Mouse (Mus musculus) CH12.LX (cell line): ENCODE results near the gene Sptbn2. TPM values are rescaled to one million over a fixed set of nuclear protein-coding genes. Genes with fewer than 3 reads are reported as not detected.

Source experiments
- DNase-seq: peaks from one replicate; pipeline ENCODE4 v3.0.0-alpha.2; 2013; ENCODE audit errors: extremely low read depth
- H3K27ac ChIP-seq: 2 replicates; pipeline ENCODE4 v1.5.1; 2012; ENCODE audit warnings: low read depth, mild to moderate bottlenecking, control low read depth, moderate library complexity; ENCODE audit not compliant: insufficient read depth
- H3K27me3 ChIP-seq: replicated peaks from 2 replicates; pipeline ENCODE3; 2012; ENCODE audit warnings: inconsistent platforms
- H3K36me3 ChIP-seq, 2 experiments: replicated peaks in 1 of 2; 2 replicates each; pipeline versions ENCODE3 to v1.6.1; 2012; ENCODE audit warnings: inconsistent platforms in 1 of 2, low read length in 1 of 2, mild to moderate bottlenecking in 1 of 2, mixed read lengths in 1 of 2, moderate library complexity in 1 of 2; ENCODE audit not compliant: control insufficient read depth in 1 of 2, insufficient read depth in 1 of 2
- H3K4me1 ChIP-seq, 2 experiments: 2 replicates each; pipeline ENCODE4 v1.6.1; 2012; ENCODE audit warnings: inconsistent platforms in 1 of 2, moderate library complexity in 1 of 2; ENCODE audit not compliant: insufficient read depth in 2 of 2, control insufficient read depth in 1 of 2
- H3K4me2 ChIP-seq: 2 replicates; pipeline ENCODE4 v1.6.1; 2012; ENCODE audit warnings: low read depth, mild to moderate bottlenecking, control low read depth; ENCODE audit not compliant: poor library complexity, insufficient read depth, severe bottlenecking
- H3K4me3 ChIP-seq, 3 experiments: fragments of 150-350 bp in 1 of 3; sonication (generic) in 1 of 3; replicated peaks in 1 of 3; 2 replicates each; pipeline versions ENCODE3 to v1.5.1; 2011 to 2012; ENCODE audit warnings: low read depth in 2 of 3, low read length in 2 of 3, mild to moderate bottlenecking in 2 of 3, moderate library complexity in 2 of 3, control low read depth in 1 of 3, improper control_type of control experiment in 1 of 3, inconsistent platforms in 1 of 3, mixed read lengths in 1 of 3; ENCODE audit not compliant: poor library complexity in 1 of 3
- H3K79me2 ChIP-seq: replicated peaks from 2 replicates; pipeline ENCODE4 v1.6.1; 2012; ENCODE audit warnings: mild to moderate bottlenecking, moderate library complexity; ENCODE audit not compliant: control insufficient read depth, poor library complexity, insufficient read depth, severe bottlenecking; ENCODE audit errors: extremely low read depth
- H3K9ac ChIP-seq: 2 replicates; pipeline ENCODE4 v1.6.1; 2012; ENCODE audit warnings: low read depth, mild to moderate bottlenecking, control low read depth, moderate library complexity; ENCODE audit not compliant: insufficient read depth
- H3K9me3 ChIP-seq: replicated peaks from 2 replicates; pipeline ENCODE3; 2012; ENCODE audit warnings: low read length, inconsistent platforms, mixed read lengths
- BHLHE40 ChIP-seq: IDR thresholded peaks from 2 replicates; pipeline ENCODE4 v1.6.1; 2011; ENCODE audit warnings: mild to moderate bottlenecking, low read depth, low read length, improper control_type of control experiment
- CHD1 ChIP-seq: IDR thresholded peaks from 2 replicates; pipeline ENCODE4 v1.6.1; 2012; ENCODE audit warnings: low read depth, low read length, improper control_type of control experiment, inconsistent platforms
- CHD2 ChIP-seq: IDR thresholded peaks from 2 replicates; pipeline ENCODE4 v1.6.1; 2011; ENCODE audit warnings: low read length, improper control_type of control experiment
- CTCF ChIP-seq, 2 experiments: IDR thresholded peaks in 1 of 2; conservative IDR thresholded peaks in 1 of 2; 2 replicates each; pipeline ENCODE4 v1.5.1; 2011 to 2012; ENCODE audit warnings: low read depth in 2 of 2, low read length in 2 of 2, improper control_type of control experiment in 1 of 2, inconsistent platforms in 1 of 2, mild to moderate bottlenecking in 1 of 2, moderate library complexity in 1 of 2
- E2F4 ChIP-seq: IDR thresholded peaks from 2 replicates; pipeline ENCODE4 v1.6.1; 2011; ENCODE audit warnings: low read depth, low read length, improper control_type of control experiment; ENCODE audit not compliant: insufficient replicate concordance
- ELF1 ChIP-seq: IDR thresholded peaks from 2 replicates; pipeline ENCODE4 v1.6.1; 2014; ENCODE audit warnings: low read depth, mild to moderate bottlenecking, inconsistent platforms, low read length, improper control_type of control experiment
- EP300 ChIP-seq: IDR thresholded peaks from 2 replicates; pipeline ENCODE4 v1.6.1; 2011; ENCODE audit warnings: low read length, improper control_type of control experiment
- ETS1 ChIP-seq: conservative IDR thresholded peaks from 2 replicates; pipeline ENCODE4 v1.6.1; 2012; ENCODE audit warnings: low read depth, mild to moderate bottlenecking, inconsistent platforms, low read length, improper control_type of control experiment, moderate library complexity
- GABPA ChIP-seq: IDR thresholded peaks from 2 replicates; pipeline ENCODE4 v1.6.1; 2012; ENCODE audit warnings: low read depth, low read length, improper control_type of control experiment, inconsistent platforms; ENCODE audit not compliant: insufficient replicate concordance
- HCFC1 ChIP-seq: IDR thresholded peaks from 2 replicates; pipeline ENCODE4 v1.6.1; 2012; ENCODE audit warnings: low read depth, mild to moderate bottlenecking, inconsistent platforms, low read length, improper control_type of control experiment
- IRF4 ChIP-seq: IDR thresholded peaks from 2 replicates; pipeline ENCODE4 v1.6.1; 2014; ENCODE audit warnings: low read depth, mild to moderate bottlenecking, inconsistent platforms, low read length, improper control_type of control experiment
- JUN ChIP-seq: IDR thresholded peaks from 2 replicates; pipeline ENCODE4 v1.6.1; 2011; ENCODE audit warnings: low read depth, mild to moderate bottlenecking, low read length, improper control_type of control experiment, moderate library complexity; ENCODE audit not compliant: insufficient read depth
- JUND ChIP-seq: conservative IDR thresholded peaks from 2 replicates; pipeline ENCODE4 v1.6.1; 2011; ENCODE audit warnings: low read depth, low read length, improper control_type of control experiment
- KAT2A ChIP-seq: IDR thresholded peaks from 2 replicates; pipeline ENCODE4 v1.6.1; 2012; ENCODE audit warnings: low read length, improper control_type of control experiment, inconsistent platforms; ENCODE audit not compliant: insufficient replicate concordance
- MAFK ChIP-seq: IDR thresholded peaks from 2 replicates; pipeline ENCODE4 v1.6.1; 2011; ENCODE audit warnings: low read length, improper control_type of control experiment; ENCODE audit not compliant: insufficient replicate concordance
- MAX ChIP-seq: IDR thresholded peaks from 2 replicates; pipeline ENCODE4 v1.6.1; 2011; ENCODE audit warnings: low read length, improper control_type of control experiment
- MAZ ChIP-seq: IDR thresholded peaks from 2 replicates; pipeline ENCODE4 v1.6.1; 2012; ENCODE audit warnings: low read depth, mild to moderate bottlenecking, inconsistent platforms, low read length, improper control_type of control experiment, moderate library complexity
- MEF2A ChIP-seq: IDR thresholded peaks from 2 replicates; pipeline ENCODE4 v1.6.1; 2014; ENCODE audit warnings: low read depth, mild to moderate bottlenecking, inconsistent platforms, low read length, improper control_type of control experiment, borderline replicate concordance
- MXI1 ChIP-seq: IDR thresholded peaks from 2 replicates; pipeline ENCODE4 v1.6.1; 2011; ENCODE audit warnings: mild to moderate bottlenecking, low read depth, low read length, improper control_type of control experiment
- MYC ChIP-seq: IDR thresholded peaks from 2 replicates; pipeline ENCODE4 v1.6.1; 2011; ENCODE audit warnings: low read depth, mild to moderate bottlenecking, improper control_type of control experiment, low read length
- NELFE ChIP-seq: IDR thresholded peaks from 2 replicates; pipeline ENCODE4 v1.6.1; 2011; ENCODE audit warnings: low read depth, low read length, improper control_type of control experiment
- NRF1 ChIP-seq: IDR thresholded peaks from 2 replicates; pipeline ENCODE4 v1.6.1; 2014; ENCODE audit warnings: low read depth, mild to moderate bottlenecking, inconsistent platforms, low read length, improper control_type of control experiment, moderate library complexity
- PAX5 ChIP-seq: IDR thresholded peaks from 2 replicates; pipeline ENCODE4 v1.6.1; 2012; ENCODE audit warnings: low read length, inconsistent platforms, mixed read lengths
- POLR2A ChIP-seq: IDR thresholded peaks from 2 replicates; pipeline ENCODE4 v1.6.1; 2011; ENCODE audit warnings: low read depth, mild to moderate bottlenecking, improper control_type of control experiment, low read length
- POLR2AphosphoS2 ChIP-seq: IDR thresholded peaks from 2 replicates; pipeline ENCODE4 v1.6.1; 2011; ENCODE audit warnings: low read depth, low read length, improper control_type of control experiment
- RAD21 ChIP-seq: IDR thresholded peaks from 2 replicates; pipeline ENCODE4 v1.6.1; 2011; ENCODE audit warnings: low read depth, mild to moderate bottlenecking, low read length, improper control_type of control experiment, moderate library complexity
- RCOR1 ChIP-seq: conservative IDR thresholded peaks from 2 replicates; pipeline ENCODE4 v1.6.1; 2012; ENCODE audit warnings: low read depth, mild to moderate bottlenecking, inconsistent platforms, low read length, improper control_type of control experiment
- SIN3A ChIP-seq: IDR thresholded peaks from 2 replicates; pipeline ENCODE4 v1.6.1; 2012; ENCODE audit warnings: low read length, improper control_type of control experiment, inconsistent platforms
- SMC3 ChIP-seq: IDR thresholded peaks from 2 replicates; pipeline ENCODE4 v1.6.1; 2011; ENCODE audit warnings: low read depth, low read length, improper control_type of control experiment
- TBP ChIP-seq: conservative IDR thresholded peaks from 2 replicates; pipeline ENCODE4 v1.6.1; 2011; ENCODE audit warnings: low read depth, low read length, improper control_type of control experiment
- TCF12 ChIP-seq: IDR thresholded peaks from 2 replicates; pipeline ENCODE4 v1.6.1; 2014; ENCODE audit warnings: low read depth, mild to moderate bottlenecking, inconsistent platforms, low read length, improper control_type of control experiment
- UBTF ChIP-seq: IDR thresholded peaks from 2 replicates; pipeline ENCODE4 v1.6.1; 2012; ENCODE audit warnings: low read depth, mild to moderate bottlenecking, inconsistent platforms, low read length, improper control_type of control experiment, moderate library complexity
- USF1 ChIP-seq: IDR thresholded peaks from 2 replicates; pipeline ENCODE4 v1.6.1; 2014; ENCODE audit warnings: low read depth, mild to moderate bottlenecking, inconsistent platforms, low read length, improper control_type of control experiment
- USF2 ChIP-seq: conservative IDR thresholded peaks from 2 replicates; pipeline ENCODE4 v1.6.1; 2011; ENCODE audit warnings: low read depth, low read length, improper control_type of control experiment
- ZC3H11A ChIP-seq: IDR thresholded peaks from 2 replicates; pipeline ENCODE4 v1.6.1; 2012; ENCODE audit warnings: low read depth, mild to moderate bottlenecking, inconsistent platforms, low read length, improper control_type of control experiment
- ZKSCAN1 ChIP-seq: IDR thresholded peaks from 2 replicates; pipeline ENCODE4 v1.6.1; 2012; ENCODE audit warnings: low read depth, inconsistent platforms, low read length, improper control_type of control experiment, borderline replicate concordance
- ZMIZ1 ChIP-seq: IDR thresholded peaks from 2 replicates; pipeline ENCODE4 v1.6.1; 2012; ENCODE audit warnings: low read depth, mild to moderate bottlenecking, inconsistent platforms, low read length, improper control_type of control experiment
- ZNF384 ChIP-seq: IDR thresholded peaks from 2 replicates; pipeline ENCODE4 v1.6.1; 2012; ENCODE audit warnings: low read depth, low read length, improper control_type of control experiment, inconsistent platforms
- dilution Hi-C: fragments of 300-500 bp; cut with MboI; formaldehyde crosslinking; loops from 2 replicates; pipeline ENCODE4 v1.14.3; 2020; ENCODE audit warnings: low sequenced_read_pairs; ENCODE audit not compliant: extremely low pct_unique_long_range_greater_than_20kb, extremely low pct_ligation_motif_present
- in situ Hi-C: fragments of 300-500 bp; cut with MboI; formaldehyde crosslinking; loops from 3 replicates; pipeline ENCODE4 v1.14.3; 2019; ENCODE audit warnings: low sequenced_read_pairs, low pct_ligation_motif_present, low pct_unique_long_range_greater_than_20kb, mixed read lengths
- polyA plus RNA-seq: library from polyadenylated mRNA; unstranded; fragments of >175 nt; gene quantifications from 2 replicates; pipeline ENCODE4 v1.2.1, GENCODE M21; 2012; ENCODE audit warnings: low read depth; ENCODE audit not compliant: insufficient read length
- total RNA-seq, 2 experiments: library from RNA; depleted of rRNA; stranded (reverse); fragments of 300-350 nt in 1 of 2; fragments of >200 nt in 1 of 2; gene quantifications; 2 replicates each; pipeline ENCODE4 v1.2.3; 2012 to 2014

Gene Sptbn2
- total and polyA plus RNA-seq, 3 experiments, result 0.08 to 2.7 (median 0.24) TPM

- peaks cover 5 to 26% of the 10 kb centered on the region in 2 experiments for H3K36me3 ChIP-seq
- dilution Hi-C loops (no loop called here), in situ Hi-C loops (loop anchor here (5.0 kb wide), 1 partner anchor 86 kb away; no protein-coding TSS in a partner anchor)
- DNase-seq, result peak; percentile 93
- H3K9ac ChIP-seq, result peak within 1 kb of the TSS; percentile 86
- peaks cover 15% of the 10 kb centered on the region; the same call in 1 of the 2 replicates for H3K79me2 ChIP-seq
- H3K4me3 ChIP-seq, result peak within 1 kb of the TSS; percentile 69 to 85 (median 71)
- H3K4me1 ChIP-seq, result peaks cover 0 to 28% of the 10 kb centered on the region in 2 experiments; a peak in 2 of 4 replicates
- no peaks in the 10 kb centered on the region for H3K9me3 ChIP-seq
- peak within 1 kb of the TSS; percentile 96 for H3K4me2 ChIP-seq
- H3K27me3 ChIP-seq, result no peaks in the 10 kb centered on the region
- no peak for TF ChIP-seq ETS1
- TF ChIP-seq PAX5, result no peak
- TF ChIP-seq ZKSCAN1, result no peak
- peak; percentile 64 for TF ChIP-seq USF1
- peak; percentile 89 for TF ChIP-seq NRF1
- peak; percentile 58; the same call in 1 of the 2 replicates for TF ChIP-seq MAX
- TF ChIP-seq ELF1, result peak; percentile 68; the same call in 1 of the 2 replicates
- TF ChIP-seq HCFC1, result peak; percentile 73
- TF ChIP-seq E2F4, result no peak
- TF ChIP-seq CHD1, result 0 out of 2 replicates have a peak, but pooled peaks have one; percentile 2
- peak; percentile 73; the same call in 1 of the 2 replicates for TF ChIP-seq NELFE
- peak; percentile 37; the same call in 1 of the 2 replicates for TF ChIP-seq MAZ
- TF ChIP-seq RAD21, result no peak
- TF ChIP-seq ZC3H11A, result no peak
- TF ChIP-seq SMC3, result no peak
- peak; percentile 92 for TF ChIP-seq POLR2AphosphoS2
- TF ChIP-seq BHLHE40, result peak; percentile 77
- TF ChIP-seq RCOR1, result no peak
- TF ChIP-seq JUN, result no peak
- TF ChIP-seq EP300, result no peak
- TF ChIP-seq KAT2A, result no peak
- no peak for TF ChIP-seq JUND
- no peak; the same call in 1 of the 2 replicates for TF ChIP-seq USF2
- TF ChIP-seq SIN3A, result peak; percentile 80
- peak; percentile 88 for TF ChIP-seq MXI1
- TF ChIP-seq POLR2A, result peak; percentile 73
- no peak for TF ChIP-seq UBTF
- no peak; the same call in 1 of the 2 replicates for TF ChIP-seq MYC
- TF ChIP-seq TCF12, result peak; percentile 49; the same call in 1 of the 2 replicates
- no peak for TF ChIP-seq TBP
- no peak for TF ChIP-seq GABPA
- peak; percentile 46 for TF ChIP-seq IRF4
- no peak for TF ChIP-seq MAFK
- no peak for TF ChIP-seq CTCF (conservative IDR thresholded peaks at IDR 0.05 in 1 of 2, IDR thresholded peaks at IDR 0.05 in 1 of 2; ENCODE audit: low read depth in 2 of 2, low read length in 2 of 2)
- peak; percentile 64 for TF ChIP-seq MEF2A
- peak; percentile 79 for TF ChIP-seq ZMIZ1
- peak; percentile 93 for TF ChIP-seq CHD2
- no peak for TF ChIP-seq ZNF384
- peak within 1 kb of the TSS; percentile 76 for H3K27ac ChIP-seq
These were observed 45.4 kb downstream of the Sptbn2 start, which contains the start of gene Rbm4b for GRCm38 (mm10) chr19:4756193-4756911. Gene Rbm4b, plus strand, starts transcription at chr19:4756497.
